Mouse (Mus musculus) brain, embryonic 14.5 days (tissue): ENCODE measurements around the gene Olfr522. TPM values are rescaled to one million over a fixed set of nuclear protein-coding genes. Genes with fewer than 3 reads are reported as not detected.

Source experiments
- DNase-seq: peaks from one replicate; pipeline ENCODE4 v3.0.0-alpha.2; 2011; ENCODE audit warnings: low read depth
- CTCF ChIP-seq: fragments of 200-500 bp; IDR thresholded peaks from 2 replicates; pipeline ENCODE4 v1.5.1; 2012; ENCODE audit warnings: inconsistent platforms, mild to moderate bottlenecking, moderate library complexity, borderline replicate concordance; ENCODE audit not compliant: insufficient read depth, insufficient read length; ENCODE audit errors: extremely low read depth
- POLR2A ChIP-seq: fragments of 200-500 bp; IDR thresholded peaks from 2 replicates; pipeline ENCODE4 v1.6.1; 2012; ENCODE audit warnings: mild to moderate bottlenecking, inconsistent platforms, borderline replicate concordance; ENCODE audit not compliant: poor library complexity, insufficient read depth, insufficient read length, severe bottlenecking; ENCODE audit errors: extremely low read depth
- polyA plus RNA-seq: library from polyadenylated mRNA; depleted of rRNA; stranded (reverse); fragments of >200 nt; gene quantifications from 2 replicates; pipeline ENCODE4 v1.2.3, GENCODE M21; 2012

Gene Olfr522
- polyA plus RNA-seq, 1 experiment: not detected

DNA sequence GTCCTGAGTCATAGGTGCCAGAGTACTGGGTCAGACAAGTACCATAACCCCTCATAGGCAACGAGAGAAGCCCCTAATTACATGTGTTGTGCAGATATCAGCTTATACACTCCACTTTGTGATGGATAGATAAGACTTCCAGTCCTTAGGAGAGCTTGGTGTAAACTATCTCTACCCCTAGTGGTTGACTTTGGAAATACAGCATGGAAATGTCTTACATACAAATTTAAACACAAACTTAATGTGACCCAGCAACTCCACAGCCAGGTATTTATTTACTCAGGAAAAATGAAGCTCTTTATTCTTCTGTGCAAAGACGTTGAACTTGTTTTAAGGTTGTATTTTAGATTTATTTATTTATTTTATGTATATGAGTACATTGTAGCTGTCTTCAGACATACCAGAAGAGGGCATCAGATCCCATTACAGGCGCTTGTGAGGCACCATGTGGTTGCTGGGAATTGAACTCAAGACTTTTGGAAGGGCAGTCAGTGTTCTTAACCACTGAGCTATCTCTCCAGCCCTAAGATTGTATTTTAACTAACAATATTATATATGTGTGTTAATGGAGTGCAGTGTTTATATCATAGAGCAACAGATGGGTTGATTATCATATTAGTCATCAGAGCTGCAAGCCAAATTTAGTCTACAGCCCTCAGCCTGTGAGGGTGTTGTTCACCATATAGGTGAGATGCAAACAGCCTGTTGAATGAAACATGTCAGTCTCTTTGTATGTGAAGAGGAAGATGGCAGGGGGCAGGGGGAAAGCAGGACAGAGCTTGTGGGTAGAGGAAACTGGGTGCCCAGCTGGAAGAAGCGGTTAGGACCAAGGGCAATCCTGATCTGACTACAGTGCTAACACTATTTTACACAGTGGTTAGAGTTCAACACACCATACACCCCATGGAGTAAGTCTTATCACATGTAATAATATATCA is 24.1 kb upstream of the Olfr522 start:
- TF ChIP-seq CTCF (0 out of 2 replicates have a peak, but pooled peaks have one; percentile 16), POLR2A (no peak)
- DNase-seq: peak; percentile 58

GRCm38 (mm10) chr7:140187721-140188390 is 23.3 kb upstream of the Olfr522 start:
- TF ChIP-seq CTCF: no peak
- no peak for TF ChIP-seq POLR2A
- DNase-seq: no peak

DNA sequence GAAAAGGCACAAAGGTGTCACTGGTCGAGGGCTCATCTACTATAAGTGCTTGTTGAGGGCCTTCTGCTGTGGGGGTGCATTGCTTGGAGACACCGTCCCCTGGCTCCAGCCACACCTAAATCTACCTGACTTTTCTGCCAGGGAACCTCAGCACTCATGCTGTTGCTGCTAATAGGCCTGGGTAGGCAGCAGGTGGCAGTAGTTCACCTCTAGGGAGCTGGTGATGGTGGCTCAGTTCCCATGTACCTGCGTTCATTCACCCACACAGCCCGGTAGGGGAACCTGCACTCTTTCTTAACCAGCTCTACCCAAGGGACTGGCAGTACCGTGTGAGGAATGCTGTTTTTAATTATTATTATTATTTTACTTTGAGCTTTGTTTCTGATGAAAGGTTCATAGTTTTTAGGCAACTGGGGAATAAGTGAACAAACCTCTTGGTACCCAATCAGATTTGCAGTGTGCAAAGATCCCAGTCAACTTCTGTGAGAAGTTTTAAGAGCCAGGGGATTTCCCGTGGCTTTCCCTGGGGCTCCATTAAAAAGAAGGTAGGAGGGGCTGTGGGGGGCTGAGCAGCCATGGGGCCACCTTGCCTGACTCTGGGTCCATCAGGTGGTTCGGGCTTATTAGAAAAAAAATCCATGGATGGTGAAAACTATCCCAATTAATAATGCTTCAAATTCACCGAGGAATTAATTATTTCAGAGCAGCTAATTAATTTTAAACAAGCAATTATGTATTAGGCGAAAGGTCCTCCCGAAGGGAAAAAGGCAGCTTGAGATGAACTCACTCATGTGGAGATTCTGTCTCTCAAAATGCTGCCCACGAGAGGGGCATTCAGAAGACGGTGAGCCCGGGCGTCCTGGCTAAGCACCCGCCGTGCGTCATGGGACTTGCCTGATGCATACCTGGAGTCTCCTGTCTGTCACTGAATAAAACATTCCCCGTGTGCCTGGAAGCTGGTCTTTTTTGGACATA is 22.4 kb upstream of the Olfr522 start:
- DNase-seq: peak; percentile 17
- TF ChIP-seq POLR2A: no peak
- peak; percentile 34; the same call in 1 of the 2 replicates for TF ChIP-seq CTCF

DNA sequence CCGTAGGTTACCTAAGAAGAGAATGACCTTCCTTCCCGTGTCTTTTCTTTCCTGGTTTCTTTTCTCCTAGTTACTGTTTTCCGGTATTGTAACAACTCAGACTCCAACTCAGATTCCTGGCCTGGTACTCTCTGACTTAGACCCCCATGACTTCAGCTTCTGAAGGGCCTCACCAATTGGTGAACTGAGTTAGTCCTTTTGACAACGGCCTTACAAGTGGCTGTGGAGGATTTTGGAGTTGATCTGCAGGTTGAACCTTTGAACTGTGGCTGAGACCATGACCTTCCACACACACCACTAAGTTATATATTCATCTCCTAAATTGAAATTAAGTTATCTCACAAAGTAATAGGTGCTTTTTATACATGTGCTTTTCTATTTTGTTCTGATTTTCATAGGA is 19.6 kb upstream of the Olfr522 start:
- no peak for DNase-seq
- no peak for TF ChIP-seq CTCF
- TF ChIP-seq POLR2A: no peak

DNA sequence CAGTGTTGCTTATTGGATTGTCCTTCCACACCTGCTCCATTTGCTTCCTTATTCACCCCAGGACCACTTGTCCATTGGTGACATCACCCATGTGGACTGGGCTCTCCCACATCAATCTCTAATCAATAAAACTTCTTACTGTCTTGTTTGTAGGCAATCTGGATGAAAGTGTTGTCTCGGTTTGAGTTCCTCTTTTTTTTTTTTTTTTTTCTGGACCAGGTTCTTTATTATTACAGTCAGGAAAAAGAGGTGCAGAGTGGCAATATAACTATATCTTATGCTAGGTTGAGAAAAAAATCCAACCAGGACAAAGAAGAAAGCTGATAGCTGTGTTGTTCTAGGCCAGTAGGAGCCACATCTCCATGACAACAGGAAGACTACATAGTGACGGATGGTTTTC is 16.1 kb upstream of the Olfr522 start:
- TF ChIP-seq POLR2A: no peak
- no peak for TF ChIP-seq CTCF
- DNase-seq: no peak

DNA sequence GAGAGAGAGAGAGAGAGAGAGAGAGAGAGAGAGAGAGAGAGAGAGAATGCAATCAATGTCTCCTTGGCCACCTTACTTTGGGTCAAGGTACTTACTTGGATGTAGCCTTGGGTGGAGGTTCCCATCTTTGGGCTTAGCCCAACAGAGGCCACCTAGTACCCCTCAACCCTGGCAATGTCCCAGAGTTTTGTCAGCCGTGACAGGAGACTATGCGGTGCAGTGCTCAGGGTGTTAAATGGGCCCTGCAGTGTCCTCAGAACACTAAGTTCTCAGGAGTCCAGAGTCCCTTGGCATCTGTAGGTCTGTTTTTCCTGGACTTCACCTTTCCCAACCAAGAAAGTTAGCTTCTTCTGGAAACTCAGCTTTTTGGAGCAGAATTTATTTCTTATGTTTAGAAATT is 14.6 kb upstream of the Olfr522 start:
- TF ChIP-seq POLR2A (no peak), CTCF (no peak)
- no peak for DNase-seq

DNA sequence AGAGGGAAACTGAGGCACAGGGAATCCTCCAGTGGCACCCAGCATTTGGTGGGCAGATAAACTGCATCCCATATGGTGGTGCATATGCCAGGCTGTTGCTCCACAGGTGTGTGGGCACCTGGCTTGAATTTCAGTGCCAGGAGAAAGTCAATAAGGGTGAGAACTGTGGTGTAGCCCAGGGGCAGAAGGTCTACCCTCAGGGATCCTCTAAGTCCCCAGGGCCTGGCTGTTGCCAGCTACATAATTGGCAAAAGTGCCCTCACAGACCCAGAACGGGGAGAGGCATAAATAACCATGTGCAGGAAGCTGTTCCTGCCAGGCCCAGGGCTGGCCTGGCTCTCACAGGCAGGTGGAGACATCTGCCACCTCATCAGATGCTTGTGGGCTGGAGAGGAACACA is 8.4 kb upstream of the Olfr522 start, which contains the start of gene Olfr523:
Olfr523 (plus strand) TSS at position 282 of the 400 bp plus-strand sequence.
- no peak for DNase-seq
- TF ChIP-seq POLR2A (no peak), CTCF (no peak)

GRCm38 (mm10) chr7:140170863-140171262 is 6.3 kb upstream of the Olfr522 start:
- no peak for DNase-seq
- TF ChIP-seq CTCF: no peak
- no peak for TF ChIP-seq POLR2A

- DNase-seq: no peak
- TF ChIP-seq CTCF: no peak
- no peak for TF ChIP-seq POLR2A
Observed at GRCm38 (mm10) chr7:140169386-140169785, 4.8 kb upstream of the Olfr522 start.

- TF ChIP-seq CTCF (no peak), POLR2A (no peak)
Observed at GRCm38 (mm10) chr7:140167950-140168349, 3.4 kb upstream of the Olfr522 start.

DNA sequence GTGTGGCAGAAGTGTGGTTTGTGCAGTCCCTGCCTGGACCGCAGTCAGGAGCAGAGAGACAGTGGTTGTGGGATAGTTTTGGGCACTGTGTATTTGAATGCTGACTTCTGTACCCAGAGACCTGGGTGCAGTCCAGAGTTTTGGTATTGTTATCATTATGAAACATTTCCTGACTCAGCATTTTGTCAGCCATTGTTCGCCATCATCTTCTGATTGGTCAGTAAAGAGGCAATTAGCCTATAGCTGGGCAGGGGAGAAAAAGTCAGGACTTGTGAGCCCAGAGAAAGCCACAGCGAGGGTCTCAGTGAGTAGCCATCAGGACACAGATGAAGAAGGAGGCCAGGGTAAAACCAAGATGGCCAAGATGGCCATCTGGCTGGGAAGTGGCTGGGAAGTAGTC is 4.2 kb downstream of the Olfr522 start:
- TF ChIP-seq POLR2A: no peak
- TF ChIP-seq CTCF: no peak
- no peak for DNase-seq

More at GRCm38 (mm10) chr7:140167950-140168349, 3.4 kb upstream of the Olfr522 start:
- no peak for DNase-seq

GRCm38 (mm10) chr7:140154218-140154927 is 10.2 kb downstream of the Olfr522 start, which contains the start of gene Sprn:
Gene Sprn (minus strand): TSS chr7:140154877.
- peak; percentile 68 for DNase-seq
- TF ChIP-seq CTCF (no peak), POLR2A (0 out of 2 replicates have a peak, but pooled peaks have one; percentile 7)
